In the genomic region with DNA sequence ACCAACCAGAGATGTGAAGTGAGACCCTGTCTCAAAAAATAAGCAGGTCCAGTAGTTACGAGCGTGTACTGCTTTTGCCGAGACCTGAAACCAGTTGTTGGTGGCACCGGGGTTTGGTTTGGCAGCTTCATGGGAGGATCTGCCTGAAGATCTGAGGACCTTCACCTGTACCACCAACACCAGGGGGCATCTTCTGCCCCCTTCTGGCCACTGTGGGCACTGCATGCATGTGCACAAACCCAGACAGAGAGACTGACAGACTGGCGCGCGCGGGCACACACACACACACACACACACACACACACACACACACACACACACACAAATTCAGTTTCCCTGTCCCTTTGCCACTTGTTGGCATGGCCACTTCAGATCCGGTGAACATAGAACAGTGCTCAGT, we compare ENCODE assay signal across 12 mouse cellular contexts. TPM values are rescaled to one million over a fixed set of nuclear protein-coding genes. Genes with fewer than 3 reads are reported as not detected.
DNase-seq lines count a peak whose midpoint lies in the region; TF ChIP-seq lines count a peak whose summit lies in the region.
"Had no signal": no experiment of that assay in that cellular context is flagged by ENCODE, and none has a peak within 500 bp of the region (broad histone marks: within the 10 kb centered on the region; RNA-seq: fewer than 3 reads in every experiment).

No protein-coding gene starts in this region.

- no peak overlapping the region for H3K4me3 ChIP-seq in layer of hippocampus, adult 2 months
- H3K4me3 ChIP-seq: heart, embryonic 15.5 days; limb, embryonic 15.5 days; neural tube, embryonic 13.5 days had no signal

- TF ChIP-seq CTCF in layer of hippocampus, adult 2 months (conservative IDR thresholded peaks at IDR 0.05) = peak; percentile 66

- DNase-seq in adrenal gland, adult 2 months = peak; percentile 39
- DNase-seq in adrenal gland, adult 8-10 months = no peak
- no peak for DNase-seq in layer of hippocampus, adult 2 months (ENCODE audit: low spot score in 2 of 2)
- DNase-seq in layer of hippocampus, adult 9-10 months (ENCODE audit: low spot score) = no peak
- peak; percentile 50 for DNase-seq in NIH3T3 (ENCODE audit: low read depth)
- peak; percentile 48 for DNase-seq in lung, postnatal 14 days
- DNase-seq in right cerebral cortex, postnatal 25 days = no peak
- no peak for DNase-seq in left cerebral cortex, adult 18-20 months (ENCODE audit: low spot score in 2 of 2)

- H3K27ac ChIP-seq in layer of hippocampus, adult 2 months = 0 out of 2 replicates have a peak overlapping the region, but pooled peaks have one; percentile 8
- H3K27ac ChIP-seq: heart, embryonic 15.5 days; limb, embryonic 15.5 days; neural tube, embryonic 13.5 days had no signal

RNA-seq across cellular contexts. Expression of gene Dmwd, which starts 2.5 kb away (rescaled TPM):
- total RNA-seq in adrenal gland, adult 2 months (2021) = 10 to 100 TPM; 44.2 to 58.5 TPM
- 144 and 152 TPM in 2 replicates for polyA plus RNA-seq in adrenal gland, adult 2 months (2012; rRNA removed)
- total RNA-seq in adrenal gland, adult 8-10 months (2022) = 10 to 100 TPM; 54.9 to 74.1 (median 62.4) TPM
- total RNA-seq in layer of hippocampus, adult 2 months (2021) = 100 to 1,000 TPM; 154 TPM
- total RNA-seq in left cerebral cortex, adult 18-20 months (2021) = 100 to 1,000 TPM; 143 TPM

RNA-seq across cellular contexts. Expression of gene Dmpk, which starts 10.1 kb away (rescaled TPM):
- 100 to 1,000 TPM; 130 to 142 TPM for total RNA-seq in adrenal gland, adult 2 months (2021)
- 743 and 836 TPM in 2 replicates for polyA plus RNA-seq in adrenal gland, adult 2 months (2012; rRNA removed)
- total RNA-seq in adrenal gland, adult 8-10 months (2022) = 100 to 1,000 TPM; 118 to 287 (median 209) TPM
- 10 to 100 TPM; 38.8 to 56.8 TPM for total RNA-seq in layer of hippocampus, adult 2 months (2021)
- 10 to 100 TPM; 26.6 to 32.0 TPM for total RNA-seq in left cerebral cortex, adult 18-20 months (2021)

RNA-seq across cellular contexts. Expression of gene Rsph6a, which starts 19.0 kb away (rescaled TPM):
- total RNA-seq in adrenal gland, adult 2 months (2021) = not detected
- polyA plus RNA-seq in adrenal gland, adult 2 months (2012; rRNA removed) = not detected in 2 replicates
- under 1 TPM in 1 of 4 experiments, not detected in 3; 0.24 TPM for total RNA-seq in adrenal gland, adult 8-10 months (2022)
- under 1 TPM in 1 of 2 experiments, not detected in 1; 0.20 TPM for total RNA-seq in layer of hippocampus, adult 2 months (2021)
- total RNA-seq in left cerebral cortex, adult 18-20 months (2021) = under 1 TPM in 1 of 2 experiments, not detected in 1; 0.35 TPM
- polyA plus RNA-seq: embryonic facial prominence, embryonic 14.5 days; heart, embryonic 15.5 days; limb, embryonic 15.5 days; neural tube, embryonic 13.5 days had no signal

RNA-seq across cellular contexts. Expression of gene Six5, which starts 20.9 kb away (rescaled TPM):
- 10 to 100 TPM; 12.6 to 16.1 TPM for total RNA-seq in adrenal gland, adult 2 months (2021)
- polyA plus RNA-seq in adrenal gland, adult 2 months (2012; rRNA removed) = 77.3 and 86.0 TPM in 2 replicates
- total RNA-seq in adrenal gland, adult 8-10 months (2022) = 10 to 100 TPM; 16.8 to 27.8 (median 20.2) TPM
- 1 to 10 TPM; 2.4 to 2.8 TPM for total RNA-seq in layer of hippocampus, adult 2 months (2021)
- 1 to 10 TPM; 2.3 to 3.0 TPM for total RNA-seq in left cerebral cortex, adult 18-20 months (2021)

RNA-seq across cellular contexts. Expression of gene Gm4969, which starts 44.7 kb away (rescaled TPM):
- total RNA-seq in adrenal gland, adult 2 months (2021) = not detected
- polyA plus RNA-seq in adrenal gland, adult 2 months (2012; rRNA removed) = 0.04 TPM in 1 of 2 replicates, not detected in the other
- not detected for total RNA-seq in adrenal gland, adult 8-10 months (2022)
- total RNA-seq in layer of hippocampus, adult 2 months (2021) = under 1 TPM; 0.33 to 0.71 TPM
- total RNA-seq in left cerebral cortex, adult 18-20 months (2021) = under 1 TPM; 0.16 to 0.40 TPM

Comparison
In these comparisons a context has a peak if more than half of its experiments do, and no peak if none do; other contexts are left out.
1. DNase-seq: peak in adrenal gland, adult 2 months (single experiment), NIH3T3 (single experiment) and lung, postnatal 14 days (single experiment); none in adrenal gland, adult 8-10 months (single experiment), layer of hippocampus, adult 2 months (0 of 2), layer of hippocampus, adult 9-10 months (single experiment), right cerebral cortex, postnatal 25 days (single experiment) and left cerebral cortex, adult 18-20 months (0 of 2).